Mouse (Mus musculus): ENCODE measurements at regions not wholly inside any gene's neighbourhood (a gene's known extent, or its start where the extent isn't known, plus 50 kb on each side); places are given as distances from the start of the nearest gene placed in this dataset.

- no peak for TF ChIP-seq CTCF (IDR thresholded peaks at IDR 0.05)
- intact Hi-C loops (cut with DNase I) = no loop called here
- no peak overlapping the region for H3K27ac ChIP-seq
- no peak for DNase-seq
- H3K4me3 ChIP-seq = no peak overlapping the region
Measured at GRCm38 (mm10) chr6:101029436-101029835, 196.0 kb downstream of the Ppp4r2 start.

DNA sequence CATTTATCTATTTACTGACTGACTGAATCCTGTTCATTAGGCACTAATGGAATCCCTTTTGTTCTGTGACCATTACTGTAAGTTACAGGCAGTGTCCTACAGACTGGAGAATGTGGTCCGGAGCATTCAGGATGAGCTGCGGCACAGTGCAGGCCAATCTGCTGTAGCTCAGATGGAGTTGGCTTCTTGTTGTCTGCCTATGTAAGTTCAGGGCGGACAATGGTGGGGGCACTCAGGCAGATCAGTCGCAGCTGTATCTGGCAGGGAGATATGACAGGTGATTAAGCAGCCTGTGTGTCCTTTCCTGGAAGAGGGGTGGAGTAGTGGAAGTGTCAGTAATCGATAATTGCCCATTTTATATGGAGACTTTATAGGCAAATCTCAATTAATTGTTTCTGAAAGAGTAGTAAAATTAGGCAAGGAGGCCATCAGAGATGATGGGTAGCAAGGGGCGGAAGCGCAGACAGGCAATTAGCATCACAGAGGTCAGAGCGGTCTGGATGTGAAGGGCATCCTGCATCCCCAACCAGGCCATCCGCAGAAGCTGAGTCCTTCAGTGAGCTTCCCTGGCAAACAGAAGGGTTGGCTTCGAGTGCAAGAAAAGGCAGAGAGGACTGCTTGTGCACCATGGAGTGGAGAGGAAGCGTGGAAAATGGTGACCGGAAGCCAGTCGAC, 197.2 kb downstream of the Ppp4r2 start:
- intact Hi-C loops (cut with DNase I) = no loop called here
- no peak overlapping the region for H3K4me3 ChIP-seq
- H3K27ac ChIP-seq = no peak overlapping the region
- no peak for TF ChIP-seq CTCF (IDR thresholded peaks at IDR 0.05)
- no peak for DNase-seq

- no peak overlapping the region for H3K27ac ChIP-seq
- peak; percentile 51 for DNase-seq
- intact Hi-C loops (cut with DNase I) = no loop called here
- H3K4me3 ChIP-seq = no peak overlapping the region
- no peak for TF ChIP-seq CTCF (IDR thresholded peaks at IDR 0.05)
Measured at GRCm38 (mm10) chr6:101046755-101047154, 213.3 kb downstream of the Ppp4r2 start.

DNA sequence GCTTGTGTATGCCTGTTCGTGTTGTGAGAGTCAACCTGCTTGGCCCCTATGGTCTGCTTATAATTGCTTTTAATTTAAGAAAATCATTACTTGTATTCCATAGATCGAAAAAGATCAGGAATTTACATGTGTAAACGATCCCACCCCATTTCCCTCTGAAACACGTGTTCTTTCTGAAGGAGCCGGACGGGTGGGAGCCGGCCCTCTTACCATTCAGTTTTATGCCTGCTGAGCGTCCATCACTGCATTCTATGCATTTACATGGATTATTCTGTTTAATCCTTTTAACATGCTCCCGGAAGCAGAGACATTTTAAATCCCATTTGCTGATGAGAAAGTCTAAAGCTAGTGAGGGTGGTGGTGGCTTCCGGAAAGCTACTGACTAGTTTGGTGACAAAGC, 213.8 kb downstream of the Ppp4r2 start:
- H3K4me3 ChIP-seq = no peak overlapping the region
- TF ChIP-seq CTCF (IDR thresholded peaks at IDR 0.05) = no peak
- no peak for DNase-seq
- no peak overlapping the region for H3K27ac ChIP-seq
- intact Hi-C loops (cut with DNase I) = no loop called here

DNA sequence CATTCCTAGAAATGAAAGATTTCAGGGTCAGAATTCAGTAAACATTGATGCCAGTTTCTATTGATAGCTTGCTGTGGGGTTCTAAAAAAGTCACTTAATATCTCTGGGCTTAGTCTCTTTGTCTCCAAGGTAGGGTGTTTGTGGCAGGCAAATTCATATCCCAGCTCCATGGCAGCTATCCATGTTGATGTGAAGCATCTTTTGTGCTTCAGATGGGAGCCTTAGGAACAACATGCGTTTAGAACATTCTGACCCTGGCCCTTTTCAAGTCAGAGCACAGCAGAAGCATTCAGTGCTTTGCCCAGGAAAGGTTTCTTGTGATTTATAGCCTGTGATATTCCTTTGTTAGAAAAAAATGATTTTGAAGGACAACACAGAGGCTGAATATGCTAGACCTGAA, 215.0 kb downstream of the Ppp4r2 start:
- Histone ChIP-seq H3K4me3 (no peak overlapping the region), H3K27ac (no peak overlapping the region)
- intact Hi-C loops (cut with DNase I) = no loop called here
- DNase-seq = no peak
- no peak for TF ChIP-seq CTCF (IDR thresholded peaks at IDR 0.05)

DNA sequence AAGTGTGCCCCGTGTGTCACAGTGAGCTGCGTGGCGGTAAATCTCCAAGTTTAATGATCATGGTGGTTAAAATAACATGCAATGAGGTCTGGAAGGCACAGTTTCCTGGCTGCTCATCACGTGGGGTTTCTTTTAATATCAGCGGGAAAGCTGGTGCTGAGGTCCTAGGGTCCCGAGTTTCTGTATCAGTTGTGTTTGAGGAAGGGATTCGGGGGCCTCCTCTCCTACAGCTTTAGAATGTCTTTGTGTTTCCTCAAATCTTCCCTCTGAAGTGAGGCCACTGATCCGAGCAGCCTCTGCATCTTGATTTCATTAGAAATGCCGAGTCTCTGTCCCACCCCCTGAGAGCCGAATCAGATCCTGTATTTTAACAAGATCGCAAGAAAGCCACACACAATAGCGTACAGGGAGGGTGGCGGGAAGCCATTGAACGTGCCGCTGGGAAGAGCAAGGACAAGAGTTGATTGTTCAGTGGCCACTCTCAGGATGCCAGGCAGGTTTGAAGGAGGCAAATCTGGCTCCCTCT, 215.5 kb downstream of the Ppp4r2 start:
- no peak for DNase-seq
- TF ChIP-seq CTCF (IDR thresholded peaks at IDR 0.05) = no peak
- Histone ChIP-seq H3K27ac (no peak overlapping the region), H3K4me3 (no peak overlapping the region)
- intact Hi-C loops (cut with DNase I) = no loop called here

- intact Hi-C loops (cut with DNase I) = no loop called here
- TF ChIP-seq CTCF (IDR thresholded peaks at IDR 0.05) = no peak
- DNase-seq = no peak
- H3K27ac ChIP-seq = no peak overlapping the region
- H3K4me3 ChIP-seq = no peak overlapping the region
Measured at GRCm38 (mm10) chr6:101054880-101055279, 221.5 kb downstream of the Ppp4r2 start.

DNA sequence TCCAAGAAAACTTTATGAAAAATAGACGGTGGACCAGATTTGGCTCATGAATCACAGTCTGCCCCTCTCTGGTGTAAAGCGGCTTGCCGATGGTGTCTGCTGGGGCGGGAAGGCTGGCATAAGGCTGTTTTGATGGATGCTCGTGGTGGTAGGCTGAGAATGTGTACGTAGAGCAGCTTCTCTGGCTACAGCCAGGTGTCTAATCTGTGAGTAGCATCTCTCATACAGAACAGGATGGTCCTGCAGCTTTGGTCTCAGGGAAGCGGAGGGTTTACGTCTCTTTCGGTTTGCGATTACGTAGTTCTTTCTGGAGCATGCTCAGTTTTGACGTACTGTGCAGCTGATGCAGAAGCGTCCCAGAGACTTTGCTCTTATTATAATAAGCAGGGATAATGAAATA, 222.9 kb downstream of the Ppp4r2 start:
- H3K27ac ChIP-seq = no peak overlapping the region
- intact Hi-C loops (cut with DNase I) = no loop called here
- H3K4me3 ChIP-seq = no peak overlapping the region
- no peak for TF ChIP-seq CTCF (IDR thresholded peaks at IDR 0.05)
- DNase-seq = no peak

- intact Hi-C loops (cut with DNase I) = no loop called here
- no peak for TF ChIP-seq CTCF (IDR thresholded peaks at IDR 0.05)
- no peak overlapping the region for H3K27ac ChIP-seq
- no peak overlapping the region for H3K4me3 ChIP-seq
- no peak for DNase-seq
Measured at GRCm38 (mm10) chr6:101059058-101059457, 225.6 kb downstream of the Ppp4r2 start.

- Histone ChIP-seq H3K4me3 (no peak overlapping the region), H3K27ac (no peak overlapping the region)
- TF ChIP-seq CTCF (IDR thresholded peaks at IDR 0.05) = no peak
- intact Hi-C loops (cut with DNase I) = no loop called here
- no peak for DNase-seq
Measured at GRCm38 (mm10) chr6:101062186-101062585, 228.8 kb downstream of the Ppp4r2 start.

GRCm38 (mm10) chr6:101075753-101076516, 242.5 kb downstream of the Ppp4r2 start:
- intact Hi-C loops (cut with DNase I) = no loop called here
- Histone ChIP-seq H3K27ac (no peak overlapping the region), H3K4me3 (no peak overlapping the region)
- no peak for DNase-seq
- TF ChIP-seq CTCF (IDR thresholded peaks at IDR 0.05) = no peak

DNA sequence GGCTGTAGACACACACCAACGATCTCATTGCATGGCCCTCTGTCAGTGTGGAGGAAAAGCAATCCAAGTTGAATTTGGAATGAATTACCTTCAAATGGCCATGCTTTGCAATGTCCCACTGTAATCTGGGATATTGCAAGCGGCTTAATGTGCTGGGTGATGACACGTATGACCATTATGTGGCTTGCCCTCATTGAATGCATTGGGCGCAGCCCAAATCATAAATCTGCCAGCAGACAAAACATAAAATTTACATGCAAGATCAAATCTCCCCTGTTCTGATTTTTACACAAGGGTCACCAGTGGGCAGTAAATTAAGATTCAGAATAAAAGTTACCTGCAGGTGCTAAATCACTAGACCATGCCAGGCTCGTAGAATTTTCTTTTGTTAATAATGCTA, 244.9 kb downstream of the Ppp4r2 start:
- Histone ChIP-seq H3K4me3 (no peak overlapping the region), H3K27ac (no peak overlapping the region)
- TF ChIP-seq CTCF (IDR thresholded peaks at IDR 0.05) = no peak
- intact Hi-C loops (cut with DNase I) = no loop called here
- DNase-seq = no peak

DNA sequence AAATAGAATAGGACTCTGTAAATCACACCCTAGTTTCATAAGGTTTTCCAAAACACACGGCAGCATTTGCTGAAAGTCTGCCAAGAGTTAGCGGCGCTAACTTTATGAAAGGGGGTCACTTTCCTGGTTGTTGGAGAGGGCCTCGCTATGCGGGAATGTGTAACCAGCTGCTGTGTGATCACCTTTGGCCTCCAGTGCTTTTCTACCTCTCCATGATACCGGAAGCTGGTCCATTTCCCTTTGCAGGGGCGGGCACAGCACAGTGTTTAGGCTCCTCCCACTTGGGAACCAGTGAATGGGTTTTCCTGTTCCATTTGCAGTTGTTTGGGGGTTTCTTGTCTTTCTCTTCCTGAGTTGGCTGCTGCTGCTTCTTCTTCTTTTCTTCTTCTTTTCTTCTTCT, 250.3 kb downstream of the Ppp4r2 start:
- H3K27ac ChIP-seq = no peak overlapping the region
- no peak for DNase-seq
- H3K4me3 ChIP-seq = peak overlapping the region; percentile 39
- TF ChIP-seq CTCF (IDR thresholded peaks at IDR 0.05) = no peak
- intact Hi-C loops (cut with DNase I) = no loop called here

GRCm38 (mm10) chr6:101092179-101092578, 258.8 kb downstream of the Ppp4r2 start:
- Histone ChIP-seq H3K27ac (no peak overlapping the region), H3K4me3 (no peak overlapping the region)
- no peak for TF ChIP-seq CTCF (IDR thresholded peaks at IDR 0.05)
- intact Hi-C loops (cut with DNase I) = no loop called here
- no peak for DNase-seq
